Mouse (Mus musculus): ENCODE measurements at regions not wholly inside any gene's neighbourhood (a gene's known extent, or its start where the extent isn't known, plus 50 kb on each side); places are given as distances from the start of the nearest gene placed in this dataset.
A peak's percentile ranks its signal among the peaks of the same experiment; 100 is the strongest.

- DNase-seq: peak; percentile 45 to 59
Observed at GRCm38 (mm10) chr1:27169278-27169677, 482.0 kb upstream of the 4931408C20Rik start.
